Mouse (Mus musculus) stomach, postnatal 0 days (tissue): ENCODE measurements at regions not wholly inside any gene's neighbourhood (a gene's known extent, or its start where the extent isn't known, plus 50 kb on each side); places are given as distances from the start of the nearest gene placed in this dataset.

ENCODE experiments used
- CTCF ChIP-seq: IDR thresholded peaks from 2 replicates; pipeline ENCODE4 v1.5.1; 2016; ENCODE audit warnings: antibody characterized with exemption, low read depth, mild to moderate bottlenecking, moderate library complexity
- EP300 ChIP-seq: optimal IDR thresholded peaks from 2 replicates; pipeline ENCODE3; 2016; ENCODE audit warnings: antibody characterized with exemption

GRCm38 (mm10) chr15:86763581-86764375, 549.5 kb downstream of the Tbc1d22a start:
- TF ChIP-seq CTCF (no peak), EP300 (no peak)
